Mouse (Mus musculus): ENCODE measurements around the gene Atp8b4. TPM values are rescaled to one million over a fixed set of nuclear protein-coding genes. Genes with fewer than 3 reads are reported as not detected.

Gene Atp8b4
- polyA plus RNA-seq, 1 experiment from 2014 or later = 0.99 TPM

DNA sequence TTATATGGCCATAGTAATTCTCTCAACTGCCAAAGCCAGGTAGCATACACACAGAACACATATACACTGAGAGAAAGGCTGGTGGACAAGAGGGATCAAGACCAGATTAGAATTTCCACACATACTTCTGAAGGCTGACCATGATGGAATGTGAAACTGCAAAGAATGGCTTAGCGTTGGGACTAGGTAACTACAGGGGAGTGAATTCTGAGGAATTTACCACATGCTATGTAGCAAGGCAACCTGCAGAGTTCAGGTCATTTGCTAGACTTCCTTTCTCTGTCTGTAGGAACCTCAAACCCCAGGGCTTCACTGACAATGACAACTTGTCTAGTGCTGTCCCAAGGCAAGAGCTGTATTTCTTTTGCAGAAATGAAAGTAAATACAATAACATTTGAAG lies 189.4 kb downstream of the Atp8b4 start:
- no peak for ATAC-seq (ENCODE audit: insufficient read depth, low FRiP score)
- Histone ChIP-seq H3K9me3 (replicated peaks; ENCODE audit: control insufficient read depth, low read length) (no peaks in the 10 kb centered on the region), H3K4me3 (replicated peaks; ENCODE audit: low read length) (no peak overlapping the region), H3K36me3 (ENCODE audit: control insufficient read depth, insufficient read depth, low read length) (no peaks in the 10 kb centered on the region), H3K27ac (ENCODE audit: low read length) (no peak overlapping the region), H3K9ac (ENCODE audit: low read length) (no peak overlapping the region), H3K4me2 (ENCODE audit: low read depth, low read length) (no peak overlapping the region), H3K4me1 (ENCODE audit: control insufficient read depth, insufficient read depth, low read length) (peaks cover 5% of the 10 kb centered on the region; the same call in 1 of the 2 replicates), H3K27me3 (ENCODE audit: control insufficient read depth, insufficient read depth, low read length) (no peaks in the 10 kb centered on the region)
- WGBS = 68% methylated on average over 1 of the region's 1 CpGs

DNA sequence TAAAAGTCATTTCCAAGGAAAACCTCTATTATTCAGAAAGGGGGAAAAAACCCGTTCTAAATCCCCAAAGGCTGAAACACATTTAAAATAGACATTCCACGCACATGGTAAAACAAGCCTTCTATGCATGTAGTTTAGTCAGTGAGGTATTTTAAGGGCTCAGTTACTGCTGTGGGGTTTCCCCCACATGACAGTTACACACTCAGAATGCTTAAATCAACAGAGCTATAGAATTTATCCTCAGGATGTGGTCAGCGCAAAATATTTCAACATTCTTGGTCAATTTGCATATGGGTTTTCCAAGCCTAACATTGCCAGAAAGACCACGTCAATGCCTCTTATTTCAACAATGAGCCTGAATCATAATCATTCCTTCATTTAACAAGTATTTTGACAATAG lies 190.5 kb downstream of the Atp8b4 start:
- no peak overlapping the region for H3K27ac ChIP-seq (ENCODE audit: low read length)
- no peaks in the 10 kb centered on the region for H3K27me3 ChIP-seq (ENCODE audit: control insufficient read depth, insufficient read depth, low read length)
- no peak overlapping the region for H3K4me2 ChIP-seq (ENCODE audit: low read depth, low read length)
- H3K4me1 ChIP-seq (ENCODE audit: control insufficient read depth, insufficient read depth, low read length) = peaks cover 5% of the 10 kb centered on the region; the same call in 1 of the 2 replicates
- no peak overlapping the region for H3K4me3 ChIP-seq (replicated peaks; ENCODE audit: low read length)
- ATAC-seq (ENCODE audit: insufficient read depth, low FRiP score) = no peak
- H3K9ac ChIP-seq (ENCODE audit: low read length) = no peak overlapping the region
- no peaks in the 10 kb centered on the region for H3K36me3 ChIP-seq (ENCODE audit: control insufficient read depth, insufficient read depth, low read length)
- 51% methylated on average over 4 of the region's 4 CpGs for WGBS
- no peaks in the 10 kb centered on the region for H3K9me3 ChIP-seq (replicated peaks; ENCODE audit: control insufficient read depth, low read length)

GRCm38 (mm10) chr2:126304621-126305020 lies 195.9 kb downstream of the Atp8b4 start:
- no peaks in the 10 kb centered on the region for H3K36me3 ChIP-seq (ENCODE audit: control insufficient read depth, insufficient read depth, low read length)
- H3K9ac ChIP-seq (ENCODE audit: low read length) = no peak overlapping the region
- no peaks in the 10 kb centered on the region for H3K27me3 ChIP-seq (ENCODE audit: control insufficient read depth, insufficient read depth, low read length)
- H3K9me3 ChIP-seq (replicated peaks; ENCODE audit: control insufficient read depth, low read length) = no peaks in the 10 kb centered on the region
- 79% methylated on average over 5 of the region's 5 CpGs for WGBS
- no peak overlapping the region for H3K4me3 ChIP-seq (replicated peaks; ENCODE audit: low read length)
- H3K4me1 ChIP-seq (ENCODE audit: control insufficient read depth, insufficient read depth, low read length) = no peaks in the 10 kb centered on the region
- H3K27ac ChIP-seq (ENCODE audit: low read length) = no peak overlapping the region
- no peak for ATAC-seq (ENCODE audit: insufficient read depth, low FRiP score)
- no peak overlapping the region for H3K4me2 ChIP-seq (ENCODE audit: low read depth, low read length)

- Histone ChIP-seq H3K4me2 (ENCODE audit: low read depth, low read length) (no peak overlapping the region), H3K4me3 (replicated peaks; ENCODE audit: low read length) (no peak overlapping the region), H3K9ac (ENCODE audit: low read length) (no peak overlapping the region), H3K9me3 (replicated peaks; ENCODE audit: control insufficient read depth, low read length) (no peaks in the 10 kb centered on the region), H3K36me3 (ENCODE audit: control insufficient read depth, insufficient read depth, low read length) (no peaks in the 10 kb centered on the region), H3K27ac (ENCODE audit: low read length) (no peak overlapping the region), H3K27me3 (ENCODE audit: control insufficient read depth, insufficient read depth, low read length) (no peaks in the 10 kb centered on the region), H3K4me1 (ENCODE audit: control insufficient read depth, insufficient read depth, low read length) (no peaks in the 10 kb centered on the region)
- WGBS = 47% methylated on average over 3 of the region's 3 CpGs
- ATAC-seq (ENCODE audit: insufficient read depth, low FRiP score) = no peak
Observed at GRCm38 (mm10) chr2:126303226-126303625, 197.2 kb downstream of the Atp8b4 start.

DNA sequence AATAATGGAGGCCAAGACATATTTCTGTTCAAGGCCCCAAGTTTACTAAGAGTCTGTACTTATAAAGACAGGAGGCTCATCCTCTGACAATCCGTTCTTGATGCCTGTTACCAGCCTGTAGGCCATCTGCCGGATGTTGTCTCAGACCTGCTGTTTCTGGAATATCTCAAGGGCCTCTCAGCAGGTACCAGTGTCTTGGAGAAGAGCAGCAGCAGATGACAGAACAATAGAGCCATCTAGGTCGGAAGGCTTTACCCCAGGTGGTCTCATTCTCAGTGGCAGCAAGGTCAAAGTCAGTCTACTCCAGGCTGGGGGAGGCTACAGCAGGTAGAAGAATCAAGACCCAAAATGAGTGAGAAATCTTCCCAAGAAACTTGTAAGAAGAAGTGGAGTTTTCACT lies 198.1 kb downstream of the Atp8b4 start:
- no peaks in the 10 kb centered on the region for H3K4me1 ChIP-seq (ENCODE audit: control insufficient read depth, insufficient read depth, low read length)
- no peaks in the 10 kb centered on the region for H3K9me3 ChIP-seq (replicated peaks; ENCODE audit: control insufficient read depth, low read length)
- ATAC-seq (ENCODE audit: insufficient read depth, low FRiP score) = no peak
- no peak overlapping the region for H3K4me3 ChIP-seq (replicated peaks; ENCODE audit: low read length)
- no peak overlapping the region for H3K9ac ChIP-seq (ENCODE audit: low read length)
- no peak overlapping the region for H3K27ac ChIP-seq (ENCODE audit: low read length)
- no peaks in the 10 kb centered on the region for H3K27me3 ChIP-seq (ENCODE audit: control insufficient read depth, insufficient read depth, low read length)
- no peaks in the 10 kb centered on the region for H3K36me3 ChIP-seq (ENCODE audit: control insufficient read depth, insufficient read depth, low read length)
- WGBS = 65% methylated on average over 3 of the region's 3 CpGs
- no peak overlapping the region for H3K4me2 ChIP-seq (ENCODE audit: low read depth, low read length)

- no peak overlapping the region for H3K27ac ChIP-seq (ENCODE audit: low read length)
- H3K4me3 ChIP-seq (replicated peaks; ENCODE audit: low read length) = no peak overlapping the region
- H3K27me3 ChIP-seq (ENCODE audit: control insufficient read depth, insufficient read depth, low read length) = no peaks in the 10 kb centered on the region
- no peak overlapping the region for H3K4me2 ChIP-seq (ENCODE audit: low read depth, low read length)
- no peak overlapping the region for H3K9ac ChIP-seq (ENCODE audit: low read length)
- peak; percentile 58; the same call in 1 of the 2 replicates for ATAC-seq (ENCODE audit: insufficient read depth, low FRiP score)
- no peaks in the 10 kb centered on the region for H3K36me3 ChIP-seq (ENCODE audit: control insufficient read depth, insufficient read depth, low read length)
- H3K4me1 ChIP-seq (ENCODE audit: control insufficient read depth, insufficient read depth, low read length) = 0 out of 2 replicates have a peak, but pooled peaks cover 4% of the 10 kb centered on the region
- H3K9me3 ChIP-seq (replicated peaks; ENCODE audit: control insufficient read depth, low read length) = no peaks in the 10 kb centered on the region
- WGBS = 61% methylated on average over 7 of the region's 7 CpGs
Observed at GRCm38 (mm10) chr2:126290702-126291101, 209.8 kb downstream of the Atp8b4 start.

DNA sequence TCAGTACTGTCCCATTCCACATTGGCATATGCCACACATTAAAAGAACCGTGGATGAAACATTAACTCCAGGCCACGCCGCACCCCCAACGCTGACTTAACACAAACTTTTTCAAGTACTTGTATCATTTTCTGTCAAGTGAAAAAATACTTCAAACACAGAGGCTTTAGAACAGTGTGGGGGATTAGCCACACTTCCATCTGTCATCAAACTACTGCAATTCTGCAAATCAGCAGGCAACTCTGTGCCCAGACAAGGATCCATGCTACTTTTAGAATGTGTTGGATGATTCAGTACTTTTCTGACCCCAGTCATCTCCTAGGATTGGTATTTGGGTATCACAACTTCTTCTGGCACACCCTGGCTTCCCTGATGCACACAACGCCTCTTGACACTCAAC lies 212.5 kb downstream of the Atp8b4 start:
- no peak for ATAC-seq (ENCODE audit: insufficient read depth, low FRiP score)
- no peak overlapping the region for H3K4me3 ChIP-seq (replicated peaks; ENCODE audit: low read length)
- no peaks in the 10 kb centered on the region for H3K27me3 ChIP-seq (ENCODE audit: control insufficient read depth, insufficient read depth, low read length)
- H3K27ac ChIP-seq (ENCODE audit: low read length) = no peak overlapping the region
- 86% methylated on average over 5 of the region's 5 CpGs for WGBS
- 0 out of 2 replicates have a peak, but pooled peaks cover 4% of the 10 kb centered on the region for H3K4me1 ChIP-seq (ENCODE audit: control insufficient read depth, insufficient read depth, low read length)
- H3K9me3 ChIP-seq (replicated peaks; ENCODE audit: control insufficient read depth, low read length) = no peaks in the 10 kb centered on the region
- no peaks in the 10 kb centered on the region for H3K36me3 ChIP-seq (ENCODE audit: control insufficient read depth, insufficient read depth, low read length)
- no peak overlapping the region for H3K9ac ChIP-seq (ENCODE audit: low read length)
- H3K4me2 ChIP-seq (ENCODE audit: low read depth, low read length) = no peak overlapping the region

DNA sequence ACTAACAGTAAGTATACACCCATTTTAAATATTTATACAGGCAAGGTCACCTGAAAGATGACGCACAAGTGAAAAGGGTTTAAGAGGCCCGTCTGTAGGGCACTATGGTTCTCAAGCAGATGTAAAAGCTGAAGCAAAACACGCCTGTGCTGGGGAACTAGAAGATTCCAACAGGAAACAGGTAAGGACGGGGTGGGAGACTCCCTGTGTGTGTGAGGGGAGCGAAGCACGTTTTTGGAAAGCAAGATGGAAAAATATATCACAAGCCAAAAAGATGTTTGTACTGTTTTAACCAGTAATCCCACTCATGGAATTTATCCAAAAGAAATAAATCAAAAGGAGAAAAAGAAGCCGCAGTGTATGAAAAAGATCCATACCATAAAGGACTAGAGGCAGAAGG lies 214.1 kb downstream of the Atp8b4 start:
- H3K9me3 ChIP-seq (replicated peaks; ENCODE audit: control insufficient read depth, low read length) = no peaks in the 10 kb centered on the region
- no peak overlapping the region for H3K4me3 ChIP-seq (replicated peaks; ENCODE audit: low read length)
- H3K4me1 ChIP-seq (ENCODE audit: control insufficient read depth, insufficient read depth, low read length) = 0 out of 2 replicates have a peak, but pooled peaks cover 4% of the 10 kb centered on the region
- 33% methylated on average over 7 of the region's 7 CpGs for WGBS
- no peak overlapping the region for H3K9ac ChIP-seq (ENCODE audit: low read length)
- H3K27ac ChIP-seq (ENCODE audit: low read length) = peak overlapping the region; percentile 42; the same call in 1 of the 2 replicates
- H3K4me2 ChIP-seq (ENCODE audit: low read depth, low read length) = no peak overlapping the region
- H3K27me3 ChIP-seq (ENCODE audit: control insufficient read depth, insufficient read depth, low read length) = no peaks in the 10 kb centered on the region
- ATAC-seq (ENCODE audit: insufficient read depth, low FRiP score) = peak; percentile 66; the same call in 1 of the 2 replicates
- no peaks in the 10 kb centered on the region for H3K36me3 ChIP-seq (ENCODE audit: control insufficient read depth, insufficient read depth, low read length)

DNA sequence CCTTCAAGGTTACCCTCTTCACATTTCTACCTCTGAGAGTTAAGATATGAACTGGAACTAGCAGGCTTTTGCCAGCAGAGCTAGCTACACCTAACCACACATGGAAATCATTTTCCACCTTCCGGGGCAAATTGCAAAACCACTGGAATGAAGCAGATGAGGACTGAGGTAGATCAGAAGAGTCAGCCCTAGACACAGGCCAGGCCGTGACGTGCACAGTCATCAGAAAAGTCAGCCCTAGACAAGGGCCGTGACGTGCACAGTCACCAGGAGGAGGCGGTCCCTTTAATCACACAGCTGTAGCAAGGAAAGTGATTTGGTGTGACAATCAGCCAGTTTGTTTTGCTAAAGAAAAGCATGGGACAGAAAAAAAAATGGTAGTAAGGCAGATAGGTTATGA lies 216.4 kb downstream of the Atp8b4 start:
- Histone ChIP-seq H3K9ac (ENCODE audit: low read length) (no peak overlapping the region), H3K4me2 (ENCODE audit: low read depth, low read length) (no peak overlapping the region), H3K27me3 (ENCODE audit: control insufficient read depth, insufficient read depth, low read length) (no peaks in the 10 kb centered on the region), H3K4me1 (ENCODE audit: control insufficient read depth, insufficient read depth, low read length) (0 out of 2 replicates have a peak, but pooled peaks cover 4% of the 10 kb centered on the region), H3K4me3 (replicated peaks; ENCODE audit: low read length) (no peak overlapping the region), H3K36me3 (ENCODE audit: control insufficient read depth, insufficient read depth, low read length) (no peaks in the 10 kb centered on the region), H3K9me3 (replicated peaks; ENCODE audit: control insufficient read depth, low read length) (no peaks in the 10 kb centered on the region), H3K27ac (ENCODE audit: low read length) (no peak overlapping the region)
- no peak for ATAC-seq (ENCODE audit: insufficient read depth, low FRiP score)
- WGBS = 76% methylated on average over 6 of the region's 6 CpGs

All from stomach, embryonic 16.5 days (tissue).